In genomic region chr17:33952879-33953278, GRCm38 (mm10) we compare ENCODE assay signal across 10 mouse cellular contexts. TPM values are rescaled to one million over a fixed set of nuclear protein-coding genes. Genes with fewer than 3 reads are reported as not detected.
DNase-seq lines count a peak whose midpoint lies in the region; ATAC-seq lines count a peak whose summit lies in the region.
"Had no signal": no experiment of that assay in that cellular context is flagged by ENCODE, and none has a peak within 500 bp of the region (broad histone marks: within the 10 kb centered on the region; RNA-seq: fewer than 3 reads in every experiment).

No protein-coding gene starts in this region.

- peak overlapping the region; percentile 71 for H3K4me3 ChIP-seq in forebrain, embryonic 10.5 days
- no peak overlapping the region for H3K4me3 ChIP-seq in forebrain, embryonic 14.5 days (ENCODE audit: low read depth, low read length)
- no peak overlapping the region for H3K4me3 ChIP-seq in lung, embryonic 16.5 days (ENCODE audit: low read length)
- H3K4me3 ChIP-seq in intestine, embryonic 15.5 days (replicated peaks), result peak overlapping the region; percentile 84
- no peak overlapping the region for H3K4me3 ChIP-seq in neural tube, embryonic 15.5 days (replicated peaks)
- H3K4me3 ChIP-seq: layer of hippocampus, adult 2 months had no signal

- H3K36me3 ChIP-seq in forebrain, embryonic 10.5 days (replicated peaks), result peaks cover 72% of the 10 kb centered on the region
- H3K36me3 ChIP-seq in forebrain, embryonic 14.5 days (ENCODE audit: control insufficient read depth, insufficient read depth, low read length), result peaks cover 57% of the 10 kb centered on the region
- H3K36me3 ChIP-seq in lung, embryonic 16.5 days (ENCODE audit: control insufficient read depth, insufficient read depth, low read length), result peaks cover 18% of the 10 kb centered on the region
- H3K36me3 ChIP-seq in intestine, embryonic 15.5 days, result peaks cover 13% of the 10 kb centered on the region
- peaks cover 31% of the 10 kb centered on the region for H3K36me3 ChIP-seq in neural tube, embryonic 15.5 days

- no peak for ATAC-seq in forebrain, embryonic 14.5 days
- no peak for ATAC-seq in lung, embryonic 16.5 days (ENCODE audit: low read depth)
- no peak for ATAC-seq in intestine, embryonic 15.5 days
- no peak for ATAC-seq in neural tube, embryonic 15.5 days (ENCODE audit: low FRiP score)

- no peak overlapping the region for H3K4me2 ChIP-seq in forebrain, embryonic 14.5 days (ENCODE audit: low read length)
- H3K4me2 ChIP-seq in lung, embryonic 16.5 days (ENCODE audit: low read depth, low read length), result peak overlapping the region; percentile 5; the same call in 1 of the 2 replicates
- peak overlapping the region; percentile 91 for H3K4me2 ChIP-seq in intestine, embryonic 15.5 days (replicated peaks)
- H3K4me2 ChIP-seq in neural tube, embryonic 15.5 days, result no peak overlapping the region

- no peaks in the 10 kb centered on the region for H3K27me3 ChIP-seq in forebrain, embryonic 10.5 days (ENCODE audit: poor library complexity, severe bottlenecking)
- no peaks in the 10 kb centered on the region for H3K27me3 ChIP-seq in forebrain, embryonic 14.5 days (replicated peaks; ENCODE audit: control insufficient read depth, insufficient read depth, low read length)
- no peaks in the 10 kb centered on the region for H3K27me3 ChIP-seq in lung, embryonic 16.5 days (ENCODE audit: control insufficient read depth, insufficient read depth, low read depth, low read length)
- H3K27me3 ChIP-seq in intestine, embryonic 15.5 days (replicated peaks), result no peaks in the 10 kb centered on the region
- no peaks in the 10 kb centered on the region for H3K27me3 ChIP-seq in neural tube, embryonic 15.5 days (replicated peaks)

- peak overlapping the region; percentile 32; the same call in 1 of the 2 replicates for H3K27ac ChIP-seq in forebrain, embryonic 10.5 days
- no peak overlapping the region for H3K27ac ChIP-seq in forebrain, embryonic 14.5 days (ENCODE audit: low read depth, low read length)
- no peak overlapping the region for H3K27ac ChIP-seq in lung, embryonic 16.5 days (ENCODE audit: low read length)
- H3K27ac ChIP-seq in intestine, embryonic 15.5 days, result peak overlapping the region; percentile 41
- H3K27ac ChIP-seq in neural tube, embryonic 15.5 days (replicated peaks), result no peak overlapping the region
- H3K27ac ChIP-seq: layer of hippocampus, adult 2 months had no signal

- DNase-seq in forebrain, embryonic 10.5 days (ENCODE audit: extremely low spot score, low spot score), result no peak
- no peak for DNase-seq in forebrain, embryonic 14.5 days (ENCODE audit: low spot score)
- no peak for DNase-seq in lung, adult 18-20 months
- DNase-seq in gastrocnemius, postnatal 36 days, result no peak
- no peak for DNase-seq in kidney, adult 18-20 months
- DNase-seq: spleen, adult 18-20 months had no signal

- H3K9me3 ChIP-seq in forebrain, embryonic 10.5 days, result no peaks in the 10 kb centered on the region
- H3K9me3 ChIP-seq in forebrain, embryonic 14.5 days (replicated peaks; ENCODE audit: control insufficient read depth, low read length), result no peaks in the 10 kb centered on the region
- no peaks in the 10 kb centered on the region for H3K9me3 ChIP-seq in lung, embryonic 16.5 days (ENCODE audit: control insufficient read depth, low read length)
- H3K9me3 ChIP-seq in intestine, embryonic 15.5 days, result no peaks in the 10 kb centered on the region
- no peaks in the 10 kb centered on the region for H3K9me3 ChIP-seq in neural tube, embryonic 15.5 days (replicated peaks)

- peaks cover 64% of the 10 kb centered on the region for H3K4me1 ChIP-seq in forebrain, embryonic 10.5 days
- peaks cover 29% of the 10 kb centered on the region for H3K4me1 ChIP-seq in forebrain, embryonic 14.5 days (ENCODE audit: control insufficient read depth, insufficient read depth, low read length)
- H3K4me1 ChIP-seq in lung, embryonic 16.5 days (replicated peaks; ENCODE audit: control insufficient read depth, insufficient read depth, low read length), result peaks cover 44% of the 10 kb centered on the region
- H3K4me1 ChIP-seq in intestine, embryonic 15.5 days (replicated peaks), result peaks cover 52% of the 10 kb centered on the region
- H3K4me1 ChIP-seq in neural tube, embryonic 15.5 days, result peaks cover 85% of the 10 kb centered on the region

- intact Hi-C loops in gastrocnemius, postnatal 36 days (cut with DNase I), result no loop called here

- 87% methylated on average over 4 of the region's 4 CpGs for WGBS in forebrain, embryonic 10.5 days
- 78% methylated on average over 4 of the region's 4 CpGs for WGBS in forebrain, embryonic 14.5 days
- WGBS in lung, embryonic 16.5 days, result 63% methylated on average over 4 of the region's 4 CpGs
- 81% methylated on average over 4 of the region's 4 CpGs for WGBS in intestine, embryonic 15.5 days
- 80% methylated on average over 4 of the region's 4 CpGs for WGBS in neural tube, embryonic 15.5 days

- no peak overlapping the region for H3K9ac ChIP-seq in forebrain, embryonic 14.5 days (ENCODE audit: low read length)
- no peak overlapping the region for H3K9ac ChIP-seq in lung, embryonic 16.5 days (ENCODE audit: low read length)
- peak overlapping the region; percentile 39; the same call in 1 of the 2 replicates for H3K9ac ChIP-seq in intestine, embryonic 15.5 days
- peak overlapping the region; percentile 18; the same call in 1 of the 2 replicates for H3K9ac ChIP-seq in neural tube, embryonic 15.5 days (replicated peaks)

RNA-seq across cellular contexts. Expression of gene B3galt4, which starts 1.6 kb away (rescaled TPM):
- 3.3 and 3.7 TPM in 2 replicates for polyA plus RNA-seq in forebrain, embryonic 10.5 days (2016; fragmentation: Nextera tagmentation; extraction: Ambion mirVana)
- polyA plus RNA-seq in forebrain, embryonic 14.5 days (2014; fragmentation: Nextera tagmentation; extraction: Ambion mirVana), result 6.0 and 6.7 TPM in 2 replicates
- 5.5 and 5.6 TPM in 2 replicates for polyA plus RNA-seq in lung, embryonic 16.5 days (2015; fragmentation: Nextera tagmentation; extraction: Ambion mirVana)
- polyA plus RNA-seq in intestine, embryonic 15.5 days (2015; fragmentation: Nextera tagmentation; extraction: Ambion mirVana), result 9.8 TPM in 2 replicates
- 11.9 and 13.1 TPM in 2 replicates for polyA plus RNA-seq in neural tube, embryonic 15.5 days (2015; fragmentation: Nextera tagmentation; extraction: Ambion mirVana)
- 1 to 10 TPM; 1.5 to 1.6 TPM for total RNA-seq in gastrocnemius, postnatal 36 days (2021)

RNA-seq across cellular contexts. Expression of gene Vps52, which starts 2.7 kb away (rescaled TPM):
- polyA plus RNA-seq in forebrain, embryonic 10.5 days (2016; fragmentation: Nextera tagmentation; extraction: Ambion mirVana), result 49.4 and 51.3 TPM in 2 replicates
- polyA plus RNA-seq in forebrain, embryonic 14.5 days (2014; fragmentation: Nextera tagmentation; extraction: Ambion mirVana), result 41.6 and 50.4 TPM in 2 replicates
- polyA plus RNA-seq in lung, embryonic 16.5 days (2015; fragmentation: Nextera tagmentation; extraction: Ambion mirVana), result 49.4 and 50.5 TPM in 2 replicates
- 44.0 and 47.4 TPM in 2 replicates for polyA plus RNA-seq in intestine, embryonic 15.5 days (2015; fragmentation: Nextera tagmentation; extraction: Ambion mirVana)
- polyA plus RNA-seq in neural tube, embryonic 15.5 days (2015; fragmentation: Nextera tagmentation; extraction: Ambion mirVana), result 72.3 and 75.7 TPM in 2 replicates
- 10 to 100 TPM; 30.5 to 30.6 TPM for total RNA-seq in gastrocnemius, postnatal 36 days (2021)

RNA-seq across cellular contexts. Expression of gene Rps18, which starts 2.9 kb away (rescaled TPM):
- polyA plus RNA-seq in forebrain, embryonic 10.5 days (2016; fragmentation: Nextera tagmentation; extraction: Ambion mirVana), result 1,596 and 1,663 TPM in 2 replicates
- 1,022 and 1,419 TPM in 2 replicates for polyA plus RNA-seq in forebrain, embryonic 14.5 days (2014; fragmentation: Nextera tagmentation; extraction: Ambion mirVana)
- 1,739 and 1,825 TPM in 2 replicates for polyA plus RNA-seq in lung, embryonic 16.5 days (2015; fragmentation: Nextera tagmentation; extraction: Ambion mirVana)
- 1,812 and 1,948 TPM in 2 replicates for polyA plus RNA-seq in intestine, embryonic 15.5 days (2015; fragmentation: Nextera tagmentation; extraction: Ambion mirVana)
- 778 and 1,050 TPM in 2 replicates for polyA plus RNA-seq in neural tube, embryonic 15.5 days (2015; fragmentation: Nextera tagmentation; extraction: Ambion mirVana)
- total RNA-seq in gastrocnemius, postnatal 36 days (2021), result 100 to 1,000 TPM; 282 to 369 TPM

RNA-seq across cellular contexts. Expression of gene Wdr46, which starts 12.4 kb away (rescaled TPM):
- 56.1 and 59.6 TPM in 2 replicates for polyA plus RNA-seq in forebrain, embryonic 10.5 days (2016; fragmentation: Nextera tagmentation; extraction: Ambion mirVana)
- polyA plus RNA-seq in forebrain, embryonic 14.5 days (2014; fragmentation: Nextera tagmentation; extraction: Ambion mirVana), result 10.5 and 14.6 TPM in 2 replicates
- 20.2 and 20.6 TPM in 2 replicates for polyA plus RNA-seq in lung, embryonic 16.5 days (2015; fragmentation: Nextera tagmentation; extraction: Ambion mirVana)
- polyA plus RNA-seq in intestine, embryonic 15.5 days (2015; fragmentation: Nextera tagmentation; extraction: Ambion mirVana), result 37.1 and 38.5 TPM in 2 replicates
- 25.1 and 29.3 TPM in 2 replicates for polyA plus RNA-seq in neural tube, embryonic 15.5 days (2015; fragmentation: Nextera tagmentation; extraction: Ambion mirVana)
- 1 to 10 TPM; 8.4 to 9.7 TPM for total RNA-seq in gastrocnemius, postnatal 36 days (2021)

RNA-seq across cellular contexts. Expression of gene Pfdn6, which starts 12.7 kb away (rescaled TPM):
- polyA plus RNA-seq in forebrain, embryonic 10.5 days (2016; fragmentation: Nextera tagmentation; extraction: Ambion mirVana), result 239 and 242 TPM in 2 replicates
- polyA plus RNA-seq in forebrain, embryonic 14.5 days (2014; fragmentation: Nextera tagmentation; extraction: Ambion mirVana), result 185 and 192 TPM in 2 replicates
- 143 and 151 TPM in 2 replicates for polyA plus RNA-seq in lung, embryonic 16.5 days (2015; fragmentation: Nextera tagmentation; extraction: Ambion mirVana)
- polyA plus RNA-seq in intestine, embryonic 15.5 days (2015; fragmentation: Nextera tagmentation; extraction: Ambion mirVana), result 153 and 159 TPM in 2 replicates
- polyA plus RNA-seq in neural tube, embryonic 15.5 days (2015; fragmentation: Nextera tagmentation; extraction: Ambion mirVana), result 173 and 183 TPM in 2 replicates
- 10 to 100 TPM; 56.7 to 58.6 TPM for total RNA-seq in gastrocnemius, postnatal 36 days (2021)

Comparison
In these comparisons a context has a peak if more than half of its experiments do, and no peak if none do; other contexts are left out.
1. H3K27ac ChIP-seq: peak in forebrain, embryonic 10.5 days (single experiment) and intestine, embryonic 15.5 days (single experiment); none in forebrain, embryonic 14.5 days (single experiment), lung, embryonic 16.5 days (single experiment) and neural tube, embryonic 15.5 days (single experiment).
2. H3K4me3 ChIP-seq: peak in forebrain, embryonic 10.5 days (single experiment) and intestine, embryonic 15.5 days (single experiment); none in forebrain, embryonic 14.5 days (single experiment), lung, embryonic 16.5 days (single experiment) and neural tube, embryonic 15.5 days (single experiment).
3. H3K4me2 ChIP-seq: peak in lung, embryonic 16.5 days (single experiment) and intestine, embryonic 15.5 days (single experiment); none in forebrain, embryonic 14.5 days (single experiment) and neural tube, embryonic 15.5 days (single experiment).
4. H3K9ac ChIP-seq: peak in intestine, embryonic 15.5 days (single experiment) and neural tube, embryonic 15.5 days (single experiment); none in forebrain, embryonic 14.5 days (single experiment) and lung, embryonic 16.5 days (single experiment).